Mouse (Mus musculus) layer of hippocampus, adult 9-10 months (tissue): ENCODE results near the gene Shisa2.

Experiments
- DNase-seq: peaks from one replicate; pipeline ENCODE4 v3.0.0; 2022; ENCODE audit warnings: low spot score

Shisa2 gene

DNA sequence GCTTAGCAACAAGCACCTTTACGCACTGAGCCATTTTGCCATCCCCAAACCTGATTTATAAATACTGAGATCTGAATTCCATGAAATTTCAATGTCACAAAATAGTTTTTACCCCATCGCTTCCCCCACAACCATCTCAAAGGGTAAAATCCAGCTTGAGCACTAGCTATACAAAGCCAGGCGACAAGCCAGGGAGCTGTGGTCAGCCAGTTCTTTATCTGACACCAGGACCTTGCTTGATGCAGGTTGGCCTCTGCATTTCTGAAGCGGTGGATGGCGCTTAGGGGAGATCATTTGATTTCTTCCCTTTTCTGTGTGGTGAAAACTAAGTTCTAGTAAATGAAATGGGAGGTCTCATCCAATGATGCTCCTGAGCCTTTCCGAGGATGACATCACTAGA lies 7.0 kb downstream of the Shisa2 start:
- DNase-seq, result no peak

DNA sequence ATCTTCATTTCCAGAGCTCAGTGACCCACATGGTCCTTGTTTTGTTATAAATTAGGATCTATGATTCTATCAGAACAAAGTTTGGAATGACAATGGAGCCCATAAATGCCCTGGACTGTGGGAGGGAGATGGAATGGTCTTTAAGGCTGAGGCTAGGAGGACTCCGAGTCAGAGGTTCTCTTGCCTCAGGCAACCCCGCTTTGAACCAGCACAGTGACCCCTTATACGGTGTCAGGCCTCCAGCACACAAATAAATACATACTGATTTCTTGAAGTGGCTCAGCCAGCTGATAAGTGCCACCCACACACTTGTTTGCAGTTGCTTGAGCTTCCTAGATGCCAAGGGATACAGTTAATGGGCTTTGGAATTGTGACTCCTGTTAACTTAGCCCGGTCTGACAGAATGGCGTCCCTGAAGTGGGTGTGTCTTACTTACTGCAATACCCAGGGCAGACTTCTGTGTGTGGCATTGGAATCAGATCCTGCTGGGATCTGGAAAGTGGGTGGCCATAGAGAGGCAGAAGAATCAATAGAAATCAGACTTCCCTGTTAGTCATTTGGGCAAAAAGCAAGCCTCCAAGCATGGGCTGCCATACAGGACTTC lies 8.3 kb downstream of the Shisa2 start:
- DNase-seq, result no peak

DNA sequence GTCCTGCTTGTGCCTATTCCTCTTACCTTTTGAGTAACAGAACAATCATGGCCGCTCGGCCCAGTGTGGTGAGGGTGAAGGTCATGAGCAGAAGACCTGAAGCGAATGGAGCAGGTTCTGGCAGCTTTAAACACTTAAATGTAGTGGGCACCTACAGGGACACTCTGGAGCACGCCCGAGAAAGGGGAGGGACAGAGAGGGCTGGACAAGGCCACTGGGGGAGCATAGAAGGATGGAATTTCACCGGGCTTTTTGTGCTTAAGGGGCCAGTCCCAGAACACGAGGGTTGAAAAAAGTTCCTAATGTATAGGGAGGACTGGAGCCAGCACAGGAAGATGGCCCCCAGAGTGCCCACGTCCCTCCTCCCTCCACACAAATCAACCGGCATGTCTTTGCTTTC lies 8.9 kb downstream of the Shisa2 start:
- DNase-seq, result no peak

GRCm38 (mm10) chr14:59638906-59639703 lies 14.0 kb downstream of the Shisa2 start:
- DNase-seq, result no peak

- no peak for DNase-seq
Measured at GRCm38 (mm10) chr14:59641856-59642255, 16.7 kb downstream of the Shisa2 start.

GRCm38 (mm10) chr14:59643582-59643981 lies 18.5 kb downstream of the Shisa2 start:
- DNase-seq, result no peak

GRCm38 (mm10) chr14:59644166-59644565 lies 19.1 kb downstream of the Shisa2 start:
- no peak for DNase-seq

DNA sequence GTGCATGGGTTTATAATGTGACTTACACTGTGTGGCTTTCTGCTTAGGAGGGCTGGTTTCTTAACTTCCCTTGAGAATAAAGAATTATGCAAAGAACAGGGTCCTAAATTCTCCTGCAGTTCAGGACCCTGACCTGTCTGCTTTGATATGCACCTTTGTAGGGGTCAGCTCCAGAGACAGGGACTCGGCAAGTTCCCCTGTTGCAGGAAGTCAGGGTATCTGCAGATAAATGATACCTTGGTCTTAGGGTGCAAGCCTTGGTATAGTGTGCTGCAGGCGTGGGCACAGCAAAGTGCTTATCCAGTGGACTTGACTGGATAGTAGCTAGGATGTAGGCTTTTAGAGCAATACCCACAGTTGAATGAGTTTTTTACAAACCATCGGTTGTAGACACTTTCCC lies 19.8 kb downstream of the Shisa2 start:
- DNase-seq, result no peak

- no peak for DNase-seq
Measured at GRCm38 (mm10) chr14:59646826-59647697, 22.0 kb downstream of the Shisa2 start.

DNA sequence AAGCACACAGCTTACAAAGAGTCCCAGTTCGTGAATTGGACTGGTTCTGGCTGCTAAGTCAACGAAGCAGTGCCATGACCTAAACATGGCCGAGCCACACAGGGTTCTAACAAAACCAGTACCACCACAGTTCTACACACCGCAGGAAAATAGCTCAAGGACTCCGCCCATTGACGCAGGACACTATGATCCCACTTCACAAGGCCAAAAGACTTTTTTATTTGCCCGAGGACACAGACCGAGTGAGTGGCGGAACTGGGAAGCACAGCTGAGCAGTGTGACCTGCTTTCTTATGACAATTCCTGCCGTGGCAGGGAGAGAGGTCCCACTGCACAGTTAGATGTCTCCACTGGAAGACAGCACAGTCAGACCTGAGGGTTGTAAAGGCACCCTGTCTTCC lies 23.5 kb downstream of the Shisa2 start:
- DNase-seq, result no peak

DNA sequence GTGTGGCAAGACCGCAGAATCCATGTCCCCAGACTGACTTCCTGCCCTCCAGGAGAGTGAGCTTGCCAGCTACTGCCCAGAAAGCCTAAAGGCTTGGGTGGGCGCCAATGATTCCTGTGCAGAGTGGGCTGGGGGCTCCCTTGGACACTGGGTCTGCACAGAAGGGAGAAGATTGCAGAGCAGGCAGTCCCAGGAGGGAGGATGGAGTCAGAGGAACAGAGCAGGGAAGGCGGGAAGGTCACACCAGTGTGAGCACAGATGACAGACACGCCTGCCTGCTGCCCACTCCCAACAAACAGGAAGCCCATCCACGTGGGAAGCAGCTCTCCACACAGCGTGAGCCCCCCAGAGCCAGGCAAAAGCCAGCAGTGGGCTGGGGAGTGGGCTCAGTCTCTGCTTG lies 24.2 kb downstream of the Shisa2 start:
- no peak for DNase-seq

DNA sequence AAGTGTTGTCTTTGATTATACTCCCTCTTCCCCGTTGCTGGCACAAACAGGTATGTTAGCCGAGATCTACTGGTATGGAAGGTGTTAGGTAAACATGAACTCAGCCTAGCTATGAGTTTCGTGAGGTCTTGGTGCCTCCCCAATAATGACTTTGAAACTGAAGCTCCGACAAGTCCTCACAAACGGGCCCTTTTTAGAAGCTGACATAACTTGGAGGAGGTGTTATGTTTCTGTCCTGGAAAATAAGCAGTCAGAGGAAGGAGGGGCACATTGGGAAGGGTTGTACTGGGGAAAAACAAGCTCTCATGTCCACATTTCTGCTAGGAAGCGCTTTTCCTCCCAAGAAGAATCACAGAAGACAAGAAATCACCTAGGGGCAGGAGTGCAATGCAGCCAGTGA lies 31.5 kb downstream of the Shisa2 start:
- DNase-seq, result no peak

GRCm38 (mm10) chr14:59657098-59657497 lies 32.0 kb downstream of the Shisa2 start:
- no peak for DNase-seq

DNA sequence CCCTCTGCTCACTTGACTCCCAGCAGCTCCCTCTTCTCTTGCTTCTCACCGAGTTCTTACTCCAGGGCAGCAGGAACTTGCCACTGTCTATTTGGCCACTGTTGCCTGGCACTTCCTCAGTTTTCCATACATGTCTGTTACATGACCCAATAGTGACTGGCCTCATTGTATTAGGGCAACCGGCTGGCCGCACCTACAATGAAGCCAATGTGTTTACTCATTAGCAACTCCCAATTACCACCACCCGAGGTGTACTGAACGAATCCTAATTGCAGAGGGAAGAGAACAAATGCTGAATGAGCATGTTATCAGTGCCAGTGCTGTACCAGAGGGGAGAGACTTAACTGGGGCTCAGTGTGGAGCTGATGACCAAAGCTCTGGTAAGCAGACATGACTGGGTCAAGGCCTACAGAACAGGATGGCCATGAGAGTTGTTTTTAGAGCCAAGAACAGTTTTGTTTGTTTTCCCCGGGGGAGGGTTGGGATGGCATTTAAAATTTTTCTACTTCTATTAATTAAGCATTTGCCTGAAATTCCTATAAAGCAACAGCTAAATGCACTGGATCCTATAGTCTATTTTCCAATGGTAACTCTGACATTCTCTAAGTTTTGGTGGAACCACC lies 47.9 kb downstream of the Shisa2 start:
- no peak for DNase-seq

DNA sequence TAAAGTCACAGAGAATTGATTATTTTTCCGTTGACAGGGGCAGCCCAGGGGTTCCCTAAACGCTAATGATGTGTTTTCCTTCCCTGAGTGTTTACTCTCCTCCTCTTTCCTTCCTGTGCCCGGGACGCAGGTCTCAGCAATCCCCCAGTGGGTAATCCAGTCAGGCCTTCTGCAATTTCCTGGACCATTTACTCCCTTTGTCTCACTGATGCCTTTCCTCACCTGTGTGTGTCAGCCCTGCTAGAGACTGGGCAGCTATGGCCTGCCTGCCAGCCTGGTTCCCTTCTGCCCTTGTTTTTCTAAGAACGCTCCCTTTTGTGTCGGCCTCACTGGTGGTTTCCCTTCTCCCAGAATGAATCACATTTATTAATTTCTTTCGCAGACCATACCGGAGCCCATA lies 49.4 kb downstream of the Shisa2 start:
- no peak for DNase-seq

GRCm38 (mm10) chr14:59675330-59675729 lies 50.2 kb downstream of the Shisa2 start:
- DNase-seq, result no peak

DNA sequence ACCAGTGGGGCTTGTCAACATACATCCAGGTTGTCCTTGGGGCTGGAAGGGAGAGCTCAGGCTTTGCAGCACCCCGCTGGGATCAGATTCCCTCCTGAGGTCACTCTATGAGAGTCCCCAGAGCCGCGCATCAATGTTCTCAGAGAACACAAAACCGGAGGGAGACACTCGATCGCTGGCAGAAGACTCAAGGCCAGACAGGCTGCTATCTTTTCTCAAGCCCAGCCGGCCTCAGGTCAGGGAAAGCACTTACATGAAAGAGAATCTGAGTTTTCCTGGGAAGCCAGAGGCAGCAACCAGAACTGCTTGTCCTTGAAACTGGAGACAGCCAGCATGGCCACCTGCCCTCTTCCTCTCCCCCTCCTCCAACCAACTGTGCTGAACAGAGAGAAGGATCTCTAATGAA lies 52.5 kb downstream of the Shisa2 start:
- DNase-seq, result no peak
